Mouse (Mus musculus) erythroblast, adult 5-6 weeks (primary cell): ENCODE results near the gene Krt1. TPM values are rescaled to one million over a fixed set of nuclear protein-coding genes. Genes with fewer than 3 reads are reported as not detected.

ENCODE experiments used
- ATAC-seq: replicated peaks from 2 replicates; pipeline ENCODE4 v1.8.0; 2016; ENCODE audit warnings: moderate number of reproducible peaks, mild to moderate bottlenecking, moderate TSS enrichment, inconsistent platforms; ENCODE audit not compliant: poor library complexity, low FRiP score, severe bottlenecking
- total RNA-seq, 2 experiments: library from RNA; stranded (forward) in 1 of 2; stranded (reverse) in 1 of 2; fragments of 150-400 nt in 1 of 2; fragments of 200-764, 138-1000 nt in 1 of 2; gene quantifications; 2 replicates each; pipeline versions ENCODE4 v1.2.3 to v1.2.4; 2015 to 2017; ENCODE audit warnings: low replicate concordance in 2 of 2

The Krt1 gene
- total RNA-seq, 2 experiments from 2014 or later = not detected

DNA sequence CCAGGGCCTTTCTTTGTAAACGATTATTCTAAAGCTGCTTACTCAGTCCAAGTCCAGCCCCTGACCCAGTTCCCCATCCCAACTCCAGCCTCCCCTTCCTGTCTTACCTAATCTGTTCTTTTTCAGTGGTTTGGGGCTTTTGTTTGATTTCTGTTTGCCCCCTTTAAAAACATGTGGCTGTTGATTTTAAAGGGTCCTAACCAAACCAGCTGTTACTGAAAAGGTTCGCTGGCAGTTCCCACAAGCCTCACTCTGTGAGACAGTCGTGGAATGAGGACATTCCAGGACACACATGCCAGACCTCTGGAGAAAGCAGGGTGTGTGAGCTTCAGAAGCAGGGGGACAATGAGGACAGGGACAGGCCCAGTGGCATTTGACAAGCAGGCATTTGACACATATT is 28.8 kb downstream of the Krt1 start:
- no peak for ATAC-seq

DNA sequence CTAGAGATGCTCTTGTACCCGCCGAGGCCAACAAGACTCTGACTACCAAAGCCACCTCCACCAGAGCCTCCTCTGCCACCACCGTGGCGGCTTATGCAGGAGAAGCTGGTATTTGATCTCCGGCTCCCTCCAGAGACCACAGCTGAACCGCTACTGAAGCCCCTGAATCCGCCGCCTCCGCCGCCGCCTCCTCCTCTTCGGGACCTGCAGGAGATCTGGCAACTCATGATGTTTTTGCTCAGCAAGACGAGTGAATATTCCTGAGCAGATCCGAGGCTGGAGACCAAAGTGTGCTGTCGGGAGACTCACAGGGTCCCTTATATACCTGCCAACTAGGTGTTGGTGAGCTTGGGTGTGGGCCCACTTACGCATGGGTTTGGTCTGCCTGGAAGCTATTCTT is 32.7 kb downstream of the Krt1 start, which contains the start of gene Krt2:
Krt2 (minus strand) TSS at position 295 of the 400 bp plus-strand sequence.
- ATAC-seq = no peak

DNA sequence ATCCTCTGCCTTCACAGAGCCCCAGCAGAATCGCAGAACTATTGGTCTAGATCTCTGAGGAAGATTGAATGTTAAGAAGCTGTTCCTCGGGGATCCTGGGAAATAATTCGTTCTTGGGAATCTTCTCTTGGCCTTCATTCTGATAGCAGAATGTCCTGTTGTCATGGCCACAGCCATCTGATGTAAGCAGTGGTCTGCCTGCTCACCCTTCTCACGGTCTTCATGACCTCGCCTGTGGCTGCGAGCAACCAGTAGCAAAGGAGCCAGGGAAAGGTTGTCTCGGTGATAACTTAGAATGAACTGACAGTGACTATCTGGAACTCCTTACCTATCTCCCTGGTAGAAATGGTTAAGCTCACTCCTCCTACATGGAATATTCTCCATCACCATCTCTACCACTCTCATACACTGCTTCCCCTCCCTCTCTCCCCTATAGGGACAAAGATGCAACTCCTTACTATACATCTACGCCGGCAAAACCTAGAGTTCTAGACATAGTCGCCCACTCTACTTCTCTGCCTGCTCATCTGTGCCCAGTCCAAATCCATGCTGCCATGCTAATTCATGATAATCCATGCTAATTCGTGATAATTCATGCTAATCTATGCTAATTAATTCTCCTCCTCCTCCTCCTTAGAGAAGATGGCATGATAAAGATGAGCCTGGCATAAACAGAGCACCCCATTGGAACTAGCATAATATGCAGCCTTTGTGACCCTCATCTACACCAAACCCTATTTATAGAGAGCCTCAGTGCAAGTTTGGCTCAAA is 47.4 kb downstream of the Krt1 start:
- ATAC-seq = no peak

DNA sequence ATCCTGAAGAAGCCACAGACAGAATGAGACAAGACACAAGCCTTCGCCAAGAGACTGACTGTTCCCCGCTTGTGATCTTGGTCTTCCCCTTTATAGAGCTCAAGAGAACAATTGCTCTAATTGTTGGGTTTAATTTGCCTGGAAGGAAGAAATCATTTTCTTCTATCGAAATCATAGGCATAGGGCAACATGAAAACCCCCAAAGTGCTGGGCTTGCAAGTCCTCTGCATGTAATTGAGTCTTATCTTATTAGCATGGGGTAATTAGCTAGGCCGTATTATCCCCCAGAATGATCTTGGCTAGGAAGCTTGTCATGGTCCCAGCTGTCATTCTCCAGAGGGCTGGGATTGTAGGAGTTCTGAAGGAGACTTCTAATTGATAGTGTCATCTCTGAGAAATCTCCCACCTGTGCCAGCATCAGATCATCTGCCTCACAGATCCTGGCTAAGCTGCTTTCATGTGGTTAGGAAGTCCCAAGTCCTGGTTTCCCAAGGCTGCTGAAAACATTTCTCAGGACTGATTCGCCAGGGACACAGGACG is 48.2 kb downstream of the Krt1 start, which contains the start of gene Krt73:
Krt73 (minus strand) TSS at position 51 of the 540 bp plus-strand sequence.
- no peak for ATAC-seq

Other genes starting within 250 kb of the Krt1 start
- not detected in 2 replicates for gene Gm5414, start 222.6 kb downstream of the Krt1 start, total RNA-seq (2015; ENCODE audit: low replicate concordance)
- not detected in 2 replicates for gene Gm5414, start 222.6 kb downstream of the Krt1 start, total RNA-seq (2017; ENCODE audit: low replicate concordance)
- not detected in 2 replicates for gene Gm5478, start 203.4 kb downstream of the Krt1 start, total RNA-seq (2015; ENCODE audit: low replicate concordance)
- not detected in 2 replicates for gene Gm5478, start 203.4 kb downstream of the Krt1 start, total RNA-seq (2017; ENCODE audit: low replicate concordance)
- not detected in 2 replicates for gene Krt6b, start 170.5 kb downstream of the Krt1 start, total RNA-seq (2015; ENCODE audit: low replicate concordance)
- gene Krt6b, start 170.5 kb downstream of the Krt1 start, total RNA-seq (2017; ENCODE audit: low replicate concordance) = not detected in 2 replicates
- gene Krt6a, start 156.5 kb downstream of the Krt1 start, total RNA-seq (2015; ENCODE audit: low replicate concordance) = not detected in 2 replicates
- not detected in 2 replicates for gene Krt6a, start 156.5 kb downstream of the Krt1 start, total RNA-seq (2017; ENCODE audit: low replicate concordance)
- not detected in 2 replicates for gene Krt5, start 137.9 kb downstream of the Krt1 start, total RNA-seq (2015; ENCODE audit: low replicate concordance)
- not detected in 2 replicates for gene Krt5, start 137.9 kb downstream of the Krt1 start, total RNA-seq (2017; ENCODE audit: low replicate concordance)
- gene Krt71, start 107.7 kb downstream of the Krt1 start, total RNA-seq (2015; ENCODE audit: low replicate concordance) = not detected in 2 replicates
- gene Krt71, start 107.7 kb downstream of the Krt1 start, total RNA-seq (2017; ENCODE audit: low replicate concordance) = 0.14 TPM in 1 of 2 replicates, not detected in the other
- not detected in 2 replicates for gene Krt72, start 64.3 kb downstream of the Krt1 start, total RNA-seq (2015; ENCODE audit: low replicate concordance)
- not detected in 2 replicates for gene Krt72, start 64.3 kb downstream of the Krt1 start, total RNA-seq (2017; ENCODE audit: low replicate concordance)
- gene Krt73, start 48.4 kb downstream of the Krt1 start, total RNA-seq (2015; ENCODE audit: low replicate concordance) = not detected in 2 replicates
- gene Krt73, start 48.4 kb downstream of the Krt1 start, total RNA-seq (2017; ENCODE audit: low replicate concordance) = not detected in 2 replicates
- not detected in 2 replicates for gene Krt2, start 32.6 kb downstream of the Krt1 start, total RNA-seq (2015; ENCODE audit: low replicate concordance)
- gene Krt2, start 32.6 kb downstream of the Krt1 start, total RNA-seq (2017; ENCODE audit: low replicate concordance) = not detected in 2 replicates
- gene Krt77, start 18.9 kb upstream of the Krt1 start, total RNA-seq (2015; ENCODE audit: low replicate concordance) = not detected in 2 replicates
- not detected in 2 replicates for gene Krt77, start 18.9 kb upstream of the Krt1 start, total RNA-seq (2017; ENCODE audit: low replicate concordance)
- gene Krt76, start 42.1 kb upstream of the Krt1 start, total RNA-seq (2015; ENCODE audit: low replicate concordance) = not detected in 2 replicates
- not detected in 2 replicates for gene Krt76, start 42.1 kb upstream of the Krt1 start, total RNA-seq (2017; ENCODE audit: low replicate concordance)
- not detected in 2 replicates for gene Krt4, start 73.9 kb upstream of the Krt1 start, total RNA-seq (2015; ENCODE audit: low replicate concordance)
- gene Krt4, start 73.9 kb upstream of the Krt1 start, total RNA-seq (2017; ENCODE audit: low replicate concordance) = not detected in 2 replicates
- gene Krt79, start 89.5 kb upstream of the Krt1 start, total RNA-seq (2015; ENCODE audit: low replicate concordance) = not detected in 2 replicates
- not detected in 2 replicates for gene Krt79, start 89.5 kb upstream of the Krt1 start, total RNA-seq (2017; ENCODE audit: low replicate concordance)
- not detected in 2 replicates for gene Krt78, start 103.5 kb upstream of the Krt1 start, total RNA-seq (2015; ENCODE audit: low replicate concordance)
- not detected in 2 replicates for gene Krt78, start 103.5 kb upstream of the Krt1 start, total RNA-seq (2017; ENCODE audit: low replicate concordance)
- not detected in 2 replicates for gene Krt8, start 153.7 kb upstream of the Krt1 start, total RNA-seq (2015; ENCODE audit: low replicate concordance)
- not detected in 2 replicates for gene Krt8, start 153.7 kb upstream of the Krt1 start, total RNA-seq (2017; ENCODE audit: low replicate concordance)
- gene Krt18, start 177.4 kb upstream of the Krt1 start, total RNA-seq (2015; ENCODE audit: low replicate concordance) = 2.3 TPM in 1 of 2 replicates, not detected in the other
- gene Krt18, start 177.4 kb upstream of the Krt1 start, total RNA-seq (2017; ENCODE audit: low replicate concordance) = 2.8 TPM in 1 of 2 replicates, not detected in the other
- gene Eif4b, start 223.0 kb upstream of the Krt1 start, total RNA-seq (2015; ENCODE audit: low replicate concordance) = 35.4 and 35.9 TPM in 2 replicates
- gene Eif4b, start 223.0 kb upstream of the Krt1 start, total RNA-seq (2017; ENCODE audit: low replicate concordance) = 58.0 and 81.1 TPM in 2 replicates
- gene Tns2, start 249.6 kb upstream of the Krt1 start, total RNA-seq (2015; ENCODE audit: low replicate concordance) = not detected in 2 replicates
- not detected in 2 replicates for gene Tns2, start 249.6 kb upstream of the Krt1 start, total RNA-seq (2017; ENCODE audit: low replicate concordance)